Mouse (Mus musculus): ENCODE measurements at regions not wholly inside any gene's neighbourhood (a gene's known extent, or its start where the extent isn't known, plus 50 kb on each side); places are given as distances from the start of the nearest gene placed in this dataset.
"Not testable (repeated sequence)": the region's sequence is repeated elsewhere in the genome, so short reads cannot be mapped to it uniquely, and the experiment has no call there.

GRCm38 (mm10) chr1:59417962-59418361 is 64.3 kb upstream of the Fzd7 start:
- Histone ChIP-seq H3K4me2 (no peak overlapping the region), H3K9ac (ENCODE audit: low read length) (no peak overlapping the region), H3K36me3 (ENCODE audit: control insufficient read depth, insufficient read depth, low read length) (no peaks in the 10 kb centered on the region), H3K9me3 (ENCODE audit: control insufficient read depth, low read length) (no peaks in the 10 kb centered on the region), H3K4me1 (ENCODE audit: control insufficient read depth, insufficient read depth, low read length) (peaks cover 14% of the 10 kb centered on the region), H3K27ac (ENCODE audit: low read depth, low read length) (no peak overlapping the region), H3K27me3 (ENCODE audit: control insufficient read depth, insufficient read depth, low read length) (no peaks in the 10 kb centered on the region), H3K4me3 (ENCODE audit: low read depth, low read length) (no peak overlapping the region)
- ATAC-seq (ENCODE audit: low FRiP score) (no peak), DNase-seq (ENCODE audit: low spot score, missing footprints) (no peak)
- WGBS = 36% methylated on average over 3 of the region's 3 CpGs

GRCm38 (mm10) chr1:59418748-59419147 is 63.5 kb upstream of the Fzd7 start:
- Histone ChIP-seq H3K4me1 (ENCODE audit: control insufficient read depth, insufficient read depth, low read length) (peaks cover 22% of the 10 kb centered on the region), H3K36me3 (ENCODE audit: control insufficient read depth, insufficient read depth, low read length) (no peaks in the 10 kb centered on the region), H3K4me2 (no peak overlapping the region), H3K27me3 (ENCODE audit: control insufficient read depth, insufficient read depth, low read length) (no peaks in the 10 kb centered on the region), H3K9me3 (ENCODE audit: control insufficient read depth, low read length) (no peaks in the 10 kb centered on the region), H3K9ac (ENCODE audit: low read length) (no peak overlapping the region), H3K27ac (ENCODE audit: low read depth, low read length) (no peak overlapping the region), H3K4me3 (ENCODE audit: low read depth, low read length) (no peak overlapping the region)
- DNase-seq (ENCODE audit: low spot score, missing footprints) (no peak), ATAC-seq (ENCODE audit: low FRiP score) (no peak)
- WGBS = 89% methylated on average over 9 of the region's 9 CpGs

GRCm38 (mm10) chr1:59422981-59423941 is 59.0 kb upstream of the Fzd7 start:
- peak overlapping the region; percentile 74 for H3K27ac ChIP-seq (ENCODE audit: low read depth, low read length)
- no peak overlapping the region for H3K9ac ChIP-seq (ENCODE audit: low read length)
- no peaks in the 10 kb centered on the region for H3K27me3 ChIP-seq (ENCODE audit: control insufficient read depth, insufficient read depth, low read length)
- peak; percentile 91 for ATAC-seq (ENCODE audit: low FRiP score)
- H3K4me1 ChIP-seq (ENCODE audit: control insufficient read depth, insufficient read depth, low read length) = peaks cover 24% of the 10 kb centered on the region
- peak overlapping the region; percentile 22 for H3K4me2 ChIP-seq
- DNase-seq (ENCODE audit: low spot score, missing footprints) = no peak
- H3K9me3 ChIP-seq (ENCODE audit: control insufficient read depth, low read length) = no peaks in the 10 kb centered on the region
- WGBS = 9% methylated on average over 19 of the region's 19 CpGs
- no peak overlapping the region for H3K4me3 ChIP-seq (ENCODE audit: low read depth, low read length)
- no peaks in the 10 kb centered on the region for H3K36me3 ChIP-seq (ENCODE audit: control insufficient read depth, insufficient read depth, low read length)

- not testable (repeated sequence) for H3K4me2 ChIP-seq; H3K36me3 ChIP-seq (ENCODE audit: control insufficient read depth, insufficient read depth, low read length); H3K4me3 ChIP-seq (ENCODE audit: low read depth, low read length); ATAC-seq (ENCODE audit: low FRiP score); H3K27ac ChIP-seq (ENCODE audit: low read depth, low read length); H3K27me3 ChIP-seq (ENCODE audit: control insufficient read depth, insufficient read depth, low read length); DNase-seq (ENCODE audit: low spot score, missing footprints); H3K9me3 ChIP-seq (ENCODE audit: control insufficient read depth, low read length); H3K9ac ChIP-seq (ENCODE audit: low read length)
- H3K4me1 ChIP-seq (ENCODE audit: control insufficient read depth, insufficient read depth, low read length) = peaks cover 24% of the 10 kb centered on the region
- 100% methylated on average over 1 of the region's 1 CpGs for WGBS
These were observed 56.5 kb upstream of the Fzd7 start for GRCm38 (mm10) chr1:59425771-59426170.

GRCm38 (mm10) chr1:59426346-59427203 is 55.6 kb upstream of the Fzd7 start:
- Histone ChIP-seq H3K4me2 (no peak overlapping the region), H3K4me3 (ENCODE audit: low read depth, low read length) (no peak overlapping the region), H3K27me3 (ENCODE audit: control insufficient read depth, insufficient read depth, low read length) (no peaks in the 10 kb centered on the region), H3K9me3 (ENCODE audit: control insufficient read depth, low read length) (no peaks in the 10 kb centered on the region), H3K27ac (ENCODE audit: low read depth, low read length) (no peak overlapping the region), H3K9ac (ENCODE audit: low read length) (no peak overlapping the region), H3K4me1 (ENCODE audit: control insufficient read depth, insufficient read depth, low read length) (peaks cover 24% of the 10 kb centered on the region), H3K36me3 (ENCODE audit: control insufficient read depth, insufficient read depth, low read length) (no peaks in the 10 kb centered on the region)
- ATAC-seq (ENCODE audit: low FRiP score) = no peak
- no peak for DNase-seq (ENCODE audit: low spot score, missing footprints)
- whole genome bisulfite sequencing = 61% methylated on average over 9 of the region's 10 CpGs

- DNase-seq (ENCODE audit: low spot score, missing footprints) = no peak
- Histone ChIP-seq H3K4me1 (ENCODE audit: control insufficient read depth, insufficient read depth, low read length) (peaks cover 20% of the 10 kb centered on the region), H3K4me2 (no peak overlapping the region), H3K27ac (ENCODE audit: low read depth, low read length) (no peak overlapping the region), H3K36me3 (ENCODE audit: control insufficient read depth, insufficient read depth, low read length) (no peaks in the 10 kb centered on the region), H3K9me3 (ENCODE audit: control insufficient read depth, low read length) (no peaks in the 10 kb centered on the region), H3K4me3 (ENCODE audit: low read depth, low read length) (no peak overlapping the region), H3K9ac (ENCODE audit: low read length) (no peak overlapping the region), H3K27me3 (ENCODE audit: control insufficient read depth, insufficient read depth, low read length) (no peaks in the 10 kb centered on the region)
- ATAC-seq (ENCODE audit: low FRiP score) = no peak
- WGBS = 46% methylated on average over 5 of the region's 5 CpGs
These were observed 55.0 kb upstream of the Fzd7 start for GRCm38 (mm10) chr1:59427204-59427557.

GRCm38 (mm10) chr1:59429289-59429688 is 52.9 kb upstream of the Fzd7 start:
- Histone ChIP-seq H3K9ac (ENCODE audit: low read length) (no peak overlapping the region), H3K27me3 (ENCODE audit: control insufficient read depth, insufficient read depth, low read length) (no peaks in the 10 kb centered on the region), H3K4me2 (no peak overlapping the region), H3K4me1 (ENCODE audit: control insufficient read depth, insufficient read depth, low read length) (peaks cover 4% of the 10 kb centered on the region; the same call in 1 of the 2 replicates), H3K9me3 (ENCODE audit: control insufficient read depth, low read length) (no peaks in the 10 kb centered on the region), H3K27ac (ENCODE audit: low read depth, low read length) (no peak overlapping the region), H3K36me3 (ENCODE audit: control insufficient read depth, insufficient read depth, low read length) (no peaks in the 10 kb centered on the region), H3K4me3 (ENCODE audit: low read depth, low read length) (no peak overlapping the region)
- ATAC-seq (ENCODE audit: low FRiP score) = no peak
- DNase-seq (ENCODE audit: low spot score, missing footprints) = no peak
- WGBS = 90% methylated on average over 4 of the region's 4 CpGs

- Histone ChIP-seq H3K9me3 (ENCODE audit: control insufficient read depth, low read length) (no peaks in the 10 kb centered on the region), H3K9ac (ENCODE audit: low read length) (no peak overlapping the region), H3K36me3 (ENCODE audit: control insufficient read depth, insufficient read depth, low read length) (no peaks in the 10 kb centered on the region), H3K4me2 (no peak overlapping the region), H3K4me3 (ENCODE audit: low read depth, low read length) (no peak overlapping the region), H3K27ac (ENCODE audit: low read depth, low read length) (no peak overlapping the region), H3K27me3 (ENCODE audit: control insufficient read depth, insufficient read depth, low read length) (no peaks in the 10 kb centered on the region), H3K4me1 (ENCODE audit: control insufficient read depth, insufficient read depth, low read length) (no peaks in the 10 kb centered on the region)
- DNase-seq (ENCODE audit: low spot score, missing footprints) = no peak
- WGBS = 84% methylated on average over 3 of the region's 3 CpGs
- ATAC-seq (ENCODE audit: low FRiP score) = no peak
These were observed 52.0 kb upstream of the Fzd7 start for GRCm38 (mm10) chr1:59430234-59430633.
